Mouse (Mus musculus) stomach, postnatal 0 days (tissue): ENCODE results near the gene Mettl1. TPM values are rescaled to one million over a fixed set of nuclear protein-coding genes. Genes with fewer than 3 reads are reported as not detected.
"Not testable (repeated sequence)": the region's sequence is repeated elsewhere in the genome, so short reads cannot be mapped to it uniquely, and the experiment has no call there.

ENCODE experiments used
- ATAC-seq: fragments of 200-750 bp; cut with Nextera tagmentation; 2 replicates; pipeline ENCODE4 v1.8.0; 2017; ENCODE audit not compliant: low FRiP score, low TSS enrichment
- DNase-seq: peaks from one replicate; pipeline ENCODE4 v3.0.0-alpha.2; 2016; ENCODE audit warnings: low spot score
- H3K27ac ChIP-seq: fragments of 300-500 bp; sonication (generic); replicated peaks from 2 replicates; pipeline ENCODE4 v1.5.1; 2014; ENCODE audit warnings: mild to moderate bottlenecking, control low read depth
- H3K27me3 ChIP-seq: fragments of 300-500 bp; sonication (generic); 2 replicates; pipeline ENCODE4 v1.6.1; 2014; ENCODE audit warnings: low read length; ENCODE audit not compliant: control insufficient read depth, insufficient read depth
- H3K36me3 ChIP-seq: fragments of 300-500 bp; sonication (generic); 2 replicates; pipeline ENCODE4 v1.6.1; 2014; ENCODE audit warnings: low read length, mixed read lengths; ENCODE audit not compliant: control insufficient read depth, insufficient read depth
- H3K4me1 ChIP-seq: fragments of 300-500 bp; sonication (generic); replicated peaks from 2 replicates; pipeline ENCODE4 v1.6.1; 2014; ENCODE audit warnings: antibody characterized with exemption; ENCODE audit not compliant: control insufficient read depth, insufficient read depth
- H3K4me2 ChIP-seq: fragments of 300-500 bp; sonication (generic); replicated peaks from 2 replicates; pipeline ENCODE4 v1.6.1; 2014; ENCODE audit warnings: low read depth, mild to moderate bottlenecking, control low read depth, moderate library complexity
- H3K4me3 ChIP-seq: fragments of 300-500 bp; sonication (generic); 2 replicates; pipeline ENCODE4 v1.5.1; 2014; ENCODE audit warnings: low read depth, low read length, control low read depth
- H3K9ac ChIP-seq: fragments of 300-500 bp; sonication (generic); 2 replicates; pipeline ENCODE4 v1.6.1; 2014; ENCODE audit warnings: mild to moderate bottlenecking, low read length, control low read depth, mixed read lengths
- H3K9me3 ChIP-seq: fragments of 300-500 bp; sonication (generic); 2 replicates; pipeline ENCODE4 v1.6.1; 2016; ENCODE audit warnings: low read length; ENCODE audit not compliant: control insufficient read depth
- CTCF ChIP-seq: IDR thresholded peaks from 2 replicates; pipeline ENCODE4 v1.5.1; 2016; ENCODE audit warnings: antibody characterized with exemption, low read depth, mild to moderate bottlenecking, moderate library complexity
- EP300 ChIP-seq: optimal IDR thresholded peaks from 2 replicates; pipeline ENCODE3; 2016; ENCODE audit warnings: antibody characterized with exemption
- WGBS: fragments of 180-500 bp; shearing (Covaris S2); extraction: QIAGEN DNeasy Blood & Tissue Kit; methylation state at CpG from one replicate; pipeline ENCODE4 v1.1.7; 2014; 5-methylcytosine and 5-hydroxymethylcytosine counted together
- polyA plus RNA-seq: library from polyadenylated mRNA; unstranded; fragments of >200 nt; fragmentation: Nextera tagmentation; extraction: Ambion mirVana; gene quantifications from 2 replicates; pipeline ENCODE4 v1.2.1, GENCODE M21; 2015

The Mettl1 gene
- polyA plus RNA-seq, 1 experiment from 2014 or later: 36.8 TPM

- 49% methylated on average over 5 of the region's 5 CpGs for WGBS
- Histone ChIP-seq H3K9me3 (no peaks in the 10 kb centered on the region), H3K36me3 (0 out of 2 replicates have a peak, but pooled peaks cover 10% of the 10 kb centered on the region), H3K9ac (no peak overlapping the region), H3K27me3 (no peaks in the 10 kb centered on the region), H3K4me1 (0 out of 2 replicates have a peak, but pooled peaks cover 4% of the 10 kb centered on the region), H3K27ac (no peak overlapping the region), H3K4me3 (no peak overlapping the region), H3K4me2 (no peak overlapping the region)
- DNase-seq (no peak), ATAC-seq (no peak)
- TF ChIP-seq EP300 (no peak), CTCF (no peak)
Observed at GRCm38 (mm10) chr10:127061085-127061484, 19.9 kb downstream of the Mettl1 start.

DNA sequence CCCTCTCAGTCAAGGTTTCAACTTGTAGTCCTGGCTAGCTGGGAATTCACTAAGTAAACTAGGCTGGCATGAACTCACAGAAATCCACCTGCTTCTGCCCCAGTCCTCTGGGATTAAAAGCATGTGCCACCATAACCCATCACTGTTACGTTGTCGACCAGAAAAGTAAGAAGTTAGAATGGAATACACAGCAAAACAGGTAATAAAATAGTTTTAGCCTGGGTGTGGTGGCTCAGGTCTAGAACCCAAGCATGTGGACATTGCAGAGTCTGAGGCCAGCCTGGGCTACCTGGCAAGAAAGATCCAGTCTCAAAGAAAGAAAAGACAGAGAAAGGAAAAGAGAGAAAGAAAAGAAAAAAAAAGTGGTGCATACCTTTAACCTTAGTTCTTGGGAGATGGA lies 20.3 kb downstream of the Mettl1 start:
- Histone ChIP-seq H3K27me3 (no peaks in the 10 kb centered on the region), H3K9ac (no peak overlapping the region), H3K4me3 (no peak overlapping the region), H3K36me3 (peaks cover 10% of the 10 kb centered on the region; the same call in 1 of the 2 replicates), H3K9me3 (no peaks in the 10 kb centered on the region), H3K4me2 (no peak overlapping the region), H3K27ac (no peak overlapping the region), H3K4me1 (0 out of 2 replicates have a peak, but pooled peaks cover 4% of the 10 kb centered on the region)
- no peak for DNase-seq
- 70% methylated on average over 2 of the region's 2 CpGs for WGBS
- no peak for ATAC-seq
- TF ChIP-seq EP300 (no peak), CTCF (no peak)

DNA sequence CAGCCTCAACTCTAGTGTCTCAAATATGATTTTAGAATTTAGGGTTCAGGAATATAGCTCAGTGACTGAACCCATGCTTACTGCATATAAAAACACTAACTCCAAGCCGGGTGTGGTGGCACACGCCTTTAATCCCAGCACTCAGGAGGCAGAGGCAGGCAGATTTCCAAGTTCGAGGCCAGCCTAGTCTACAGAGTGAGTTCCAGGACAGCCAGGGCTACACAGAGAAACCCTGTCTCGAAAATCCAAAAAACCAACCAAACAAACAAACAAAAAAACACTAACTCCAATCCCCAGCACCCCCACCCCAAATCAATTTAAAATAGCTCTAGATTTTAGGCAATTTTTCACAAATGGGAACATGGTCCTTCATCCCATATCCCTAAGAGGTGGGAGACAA lies 20.9 kb downstream of the Mettl1 start:
- ATAC-seq, H3K9me3 ChIP-seq, H3K27ac ChIP-seq, H3K4me3 ChIP-seq, H3K27me3 ChIP-seq, H3K4me1 ChIP-seq, DNase-seq, H3K9ac ChIP-seq, H3K4me2 ChIP-seq: not testable (repeated sequence)
- WGBS: 89% methylated on average over 4 of the region's 4 CpGs
- H3K36me3 ChIP-seq: peaks cover 12% of the 10 kb centered on the region; the same call in 1 of the 2 replicates

GRCm38 (mm10) chr10:127062503-127062902 lies 21.3 kb downstream of the Mettl1 start:
- H3K9me3 ChIP-seq: no peaks in the 10 kb centered on the region
- no peak overlapping the region for H3K4me3 ChIP-seq
- ATAC-seq: no peak
- no peak overlapping the region for H3K9ac ChIP-seq
- no peak for TF ChIP-seq EP300
- TF ChIP-seq CTCF: no peak
- 64% methylated on average over 5 of the region's 5 CpGs for WGBS
- no peak overlapping the region for H3K27ac ChIP-seq
- peaks cover 12% of the 10 kb centered on the region for H3K36me3 ChIP-seq
- H3K4me1 ChIP-seq: 0 out of 2 replicates have a peak, but pooled peaks cover 4% of the 10 kb centered on the region
- H3K4me2 ChIP-seq: no peak overlapping the region
- H3K27me3 ChIP-seq: no peaks in the 10 kb centered on the region
- DNase-seq: no peak

- DNase-seq (peak; percentile 99), ATAC-seq (peak; percentile 94)
- Histone ChIP-seq H3K4me1 (0 out of 2 replicates have a peak, but pooled peaks cover 4% of the 10 kb centered on the region), H3K4me2 (peak within 1 kb of the TSS; percentile 85), H3K27ac (peak within 1 kb of the TSS; percentile 88), H3K27me3 (no peaks in the 10 kb centered on the region), H3K36me3 (peaks cover 13% of the 10 kb centered on the region), H3K9ac (peak within 1 kb of the TSS; percentile 78), H3K9me3 (no peaks in the 10 kb centered on the region), H3K4me3 (peak within 1 kb of the TSS; percentile 66)
- TF ChIP-seq EP300 (no peak), CTCF (peak; percentile 7; the same call in 1 of the 2 replicates)
- WGBS: under 1% methylated on average over 39 of the region's 46 CpGs
Observed at GRCm38 (mm10) chr10:127063239-127063872, 22.1 kb downstream of the Mettl1 start, which contains the start of gene Cdk4. Gene Cdk4 (plus strand): TSS chr10:127063534.
